Mouse (Mus musculus) kidney, embryonic 14.5 days (tissue): ENCODE data around the gene 1110008L16Rik. TPM values are rescaled to one million over a fixed set of nuclear protein-coding genes. Genes with fewer than 3 reads are reported as not detected.

Experiments
- ATAC-seq: fragments of 200-750 bp; cut with Nextera tagmentation; 2 replicates; pipeline ENCODE4 v1.8.0; 2017; ENCODE audit warnings: moderate number of reproducible peaks, mild to moderate bottlenecking, moderate TSS enrichment, moderate library complexity; ENCODE audit not compliant: low FRiP score, low TSS enrichment
- H3K27ac ChIP-seq: fragments of 300-500 bp; sonication (generic); 2 replicates; pipeline ENCODE4 v1.5.1; 2014; ENCODE audit warnings: low read depth, mild to moderate bottlenecking, low read length, moderate library complexity, mixed read lengths
- H3K27me3 ChIP-seq: fragments of 300-500 bp; sonication (generic); 2 replicates; pipeline ENCODE4 v1.6.1; 2014; ENCODE audit warnings: mild to moderate bottlenecking, low read length; ENCODE audit not compliant: control insufficient read depth, insufficient read depth
- H3K36me3 ChIP-seq: fragments of 300-500 bp; sonication (generic); 2 replicates; pipeline ENCODE4 v1.6.1; 2014; ENCODE audit warnings: low read length, mixed read lengths; ENCODE audit not compliant: control insufficient read depth, insufficient read depth
- H3K4me1 ChIP-seq: fragments of 300-500 bp; sonication (generic); 2 replicates; pipeline ENCODE4 v1.6.1; 2014; ENCODE audit warnings: low read length, mixed read lengths; ENCODE audit not compliant: control insufficient read depth, insufficient read depth
- H3K4me2 ChIP-seq: fragments of 300-500 bp; sonication (generic); replicated peaks from 2 replicates; pipeline ENCODE4 v1.6.1; 2014; ENCODE audit warnings: low read depth, mild to moderate bottlenecking, low read length
- H3K4me3 ChIP-seq: fragments of 300-500 bp; sonication (generic); 2 replicates; pipeline ENCODE4 v1.5.1; 2014; ENCODE audit warnings: mild to moderate bottlenecking, low read length
- H3K9ac ChIP-seq: fragments of 300-500 bp; sonication (generic); 2 replicates; pipeline ENCODE4 v1.6.1; 2014; ENCODE audit warnings: low read depth, mild to moderate bottlenecking, low read length, moderate library complexity
- H3K9me3 ChIP-seq: fragments of 300-500 bp; sonication (generic); 2 replicates; pipeline ENCODE4 v1.6.1; 2016; ENCODE audit warnings: low read length; ENCODE audit not compliant: control insufficient read depth
- WGBS: fragments of 180-500 bp; shearing (Covaris S2); extraction: QIAGEN DNeasy Blood & Tissue Kit; methylation state at CpG from one replicate; pipeline ENCODE4 v1.1.7; 2014; 5-methylcytosine and 5-hydroxymethylcytosine counted together
- polyA plus RNA-seq: library from polyadenylated mRNA; unstranded; fragments of >200 nt; fragmentation: Nextera tagmentation; extraction: Ambion mirVana; gene quantifications from 2 replicates; pipeline ENCODE4 v1.2.1, GENCODE M21; 2014

The 1110008L16Rik gene
- polyA plus RNA-seq, 1 experiment from 2014 or later = 17.9 TPM

DNA sequence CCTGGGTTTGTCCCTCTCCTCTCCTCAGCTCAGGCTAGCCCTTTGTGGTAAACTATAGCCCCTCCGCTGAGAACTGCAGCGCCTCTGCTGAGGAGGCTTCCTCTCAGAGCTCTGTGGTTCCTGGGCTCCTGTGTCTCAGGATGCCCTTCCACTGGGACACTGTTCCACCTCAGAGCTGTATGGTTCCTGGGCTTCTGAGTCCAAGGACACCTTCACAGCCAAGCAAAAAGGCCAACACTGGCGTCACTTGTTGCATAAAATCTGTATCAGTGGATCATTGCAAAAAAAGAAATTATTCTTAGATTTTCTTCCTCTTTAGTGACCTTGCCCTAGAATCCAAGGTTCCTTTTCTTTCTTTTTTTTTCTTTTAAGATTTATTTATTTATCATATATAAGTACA is 85.4 kb downstream of the 1110008L16Rik start:
- Histone ChIP-seq H3K9me3 (no peaks in the 10 kb centered on the region), H3K9ac (no peak overlapping the region), H3K36me3 (no peaks in the 10 kb centered on the region), H3K27me3 (no peaks in the 10 kb centered on the region), H3K4me2 (no peak overlapping the region), H3K4me3 (no peak overlapping the region), H3K4me1 (peaks cover 7% of the 10 kb centered on the region; the same call in 1 of the 2 replicates), H3K27ac (no peak overlapping the region)
- WGBS = 87% methylated on average over 3 of the region's 3 CpGs
- no peak for ATAC-seq

DNA sequence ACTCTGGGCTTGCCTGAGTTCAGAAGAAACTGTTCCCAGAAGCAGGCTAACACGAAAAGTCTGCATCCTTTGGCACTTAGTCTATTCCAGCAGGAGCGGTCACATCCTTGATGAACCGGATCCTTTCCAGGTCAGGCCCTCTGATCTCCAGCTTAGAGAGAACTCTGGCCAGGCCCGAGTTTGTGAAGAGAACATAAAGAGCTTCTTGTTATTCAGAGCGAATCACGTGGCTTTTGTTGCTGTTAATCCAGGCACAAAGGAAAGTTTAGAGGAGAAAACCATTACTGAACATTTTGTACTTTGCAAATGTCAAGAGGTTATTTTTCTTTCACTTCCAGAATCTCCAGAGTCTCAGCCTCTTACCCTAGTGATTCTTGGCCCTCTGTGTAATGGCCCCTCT is 86.6 kb downstream of the 1110008L16Rik start:
- Histone ChIP-seq H3K4me1 (peaks cover 7% of the 10 kb centered on the region; the same call in 1 of the 2 replicates), H3K36me3 (no peaks in the 10 kb centered on the region), H3K27me3 (no peaks in the 10 kb centered on the region), H3K4me2 (no peak overlapping the region), H3K27ac (no peak overlapping the region), H3K4me3 (no peak overlapping the region), H3K9me3 (no peaks in the 10 kb centered on the region), H3K9ac (no peak overlapping the region)
- no peak for ATAC-seq
- WGBS = 59% methylated on average over 6 of the region's 6 CpGs

DNA sequence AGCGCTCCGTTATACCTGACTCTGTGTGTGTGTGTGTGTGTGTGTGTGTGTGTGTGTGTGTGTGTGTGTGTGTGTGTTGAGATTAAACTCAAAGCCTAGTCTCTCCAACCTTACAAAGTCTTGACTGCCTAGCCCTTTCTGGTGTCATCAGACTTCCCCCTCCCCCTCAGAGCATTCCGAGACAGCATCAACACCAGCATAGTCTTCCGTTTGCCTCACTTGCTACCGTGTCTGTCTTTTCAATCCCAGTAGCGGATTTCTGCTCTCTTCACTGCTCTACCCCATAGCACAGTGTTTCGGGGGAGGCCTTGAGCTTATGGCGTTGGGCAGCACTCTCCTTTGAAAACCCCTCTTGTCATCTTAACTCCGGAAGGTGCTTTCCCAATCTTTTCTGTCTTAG is 87.1 kb downstream of the 1110008L16Rik start:
- Histone ChIP-seq H3K4me2 (no peak overlapping the region), H3K27ac (no peak overlapping the region), H3K36me3 (no peaks in the 10 kb centered on the region), H3K9me3 (no peaks in the 10 kb centered on the region), H3K4me1 (peaks cover 7% of the 10 kb centered on the region; the same call in 1 of the 2 replicates), H3K4me3 (no peak overlapping the region), H3K9ac (no peak overlapping the region), H3K27me3 (no peaks in the 10 kb centered on the region)
- 78% methylated on average over 9 of the region's 9 CpGs for WGBS
- ATAC-seq = no peak

DNA sequence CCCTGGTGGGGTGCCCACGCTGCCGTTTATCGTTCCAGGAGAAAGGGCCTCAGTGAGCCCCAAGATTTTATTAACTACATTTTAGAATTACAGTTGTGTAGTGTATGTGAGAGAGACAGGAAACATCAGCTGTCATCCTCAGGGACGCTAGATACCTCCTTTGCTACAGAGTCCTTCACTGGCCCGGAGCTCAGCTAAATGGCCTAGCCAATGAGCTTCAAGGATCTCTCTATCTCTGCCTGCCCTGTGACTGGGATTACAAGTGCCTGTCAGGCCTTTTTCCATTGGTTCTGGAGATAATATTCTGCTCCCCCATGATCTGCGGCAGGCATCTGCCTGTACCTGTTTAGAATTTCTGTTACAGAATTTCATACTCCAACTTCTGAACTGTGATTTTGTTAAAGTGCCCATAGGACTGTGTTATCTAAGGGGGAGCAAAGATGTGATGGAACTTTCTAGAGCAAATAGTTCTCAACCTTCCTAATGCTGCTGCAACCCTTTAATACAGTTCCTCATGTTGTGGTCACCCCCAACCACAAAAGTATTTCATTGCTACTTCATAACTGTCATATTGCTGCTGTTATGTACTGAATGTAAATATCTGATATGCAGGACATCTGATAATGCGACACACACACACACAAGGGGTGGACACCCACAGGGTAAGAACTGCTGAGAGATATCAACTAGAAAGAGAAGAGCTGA is 87.9 kb downstream of the 1110008L16Rik start:
- no peaks in the 10 kb centered on the region for H3K9me3 ChIP-seq
- no peak overlapping the region for H3K9ac ChIP-seq
- no peaks in the 10 kb centered on the region for H3K27me3 ChIP-seq
- peaks cover 7% of the 10 kb centered on the region; the same call in 1 of the 2 replicates for H3K4me1 ChIP-seq
- H3K4me2 ChIP-seq = no peak overlapping the region
- ATAC-seq = no peak
- H3K4me3 ChIP-seq = no peak overlapping the region
- WGBS = 79% methylated on average over 7 of the region's 7 CpGs
- H3K36me3 ChIP-seq = no peaks in the 10 kb centered on the region
- no peak overlapping the region for H3K27ac ChIP-seq

DNA sequence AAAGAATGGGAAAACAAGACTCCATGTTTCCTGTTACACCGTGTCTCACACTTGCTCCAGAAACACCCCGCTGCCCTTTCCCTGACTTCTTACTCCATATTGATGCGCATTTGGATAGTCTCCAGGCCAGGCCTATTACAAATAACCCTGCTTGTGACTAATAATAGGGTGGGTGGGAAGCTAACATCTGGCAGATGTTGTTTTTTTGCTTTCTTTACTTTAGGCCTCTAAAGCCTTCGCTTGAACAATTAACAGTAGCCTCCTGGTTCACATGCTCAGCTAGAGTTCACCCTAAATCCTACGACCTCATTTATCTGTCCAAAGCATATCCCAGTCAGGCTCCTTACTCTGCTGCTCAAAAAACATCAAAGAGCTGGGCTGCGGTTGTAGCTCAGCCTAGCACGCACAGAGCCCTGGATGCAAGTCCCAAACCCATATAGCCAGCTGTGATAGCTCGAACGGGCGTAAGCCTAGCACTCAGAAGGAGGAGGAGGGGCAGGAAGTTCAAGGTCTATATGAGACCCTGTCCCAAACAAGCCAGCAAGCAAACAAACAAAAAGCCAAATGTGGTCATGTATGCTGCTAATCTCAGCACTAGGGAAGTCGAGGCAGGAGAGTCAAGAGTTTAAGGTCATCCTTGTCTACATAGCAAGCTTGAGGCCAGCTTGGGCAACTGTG is 88.5 kb downstream of the 1110008L16Rik start:
- ATAC-seq = peak; percentile 78
- no peaks in the 10 kb centered on the region for H3K36me3 ChIP-seq
- H3K27ac ChIP-seq = no peak overlapping the region
- H3K4me2 ChIP-seq = no peak overlapping the region
- peaks cover 7% of the 10 kb centered on the region; the same call in 1 of the 2 replicates for H3K4me1 ChIP-seq
- no peaks in the 10 kb centered on the region for H3K9me3 ChIP-seq
- WGBS = 41% methylated on average over 11 of the region's 11 CpGs
- no peaks in the 10 kb centered on the region for H3K27me3 ChIP-seq
- no peak overlapping the region for H3K9ac ChIP-seq
- no peak overlapping the region for H3K4me3 ChIP-seq

DNA sequence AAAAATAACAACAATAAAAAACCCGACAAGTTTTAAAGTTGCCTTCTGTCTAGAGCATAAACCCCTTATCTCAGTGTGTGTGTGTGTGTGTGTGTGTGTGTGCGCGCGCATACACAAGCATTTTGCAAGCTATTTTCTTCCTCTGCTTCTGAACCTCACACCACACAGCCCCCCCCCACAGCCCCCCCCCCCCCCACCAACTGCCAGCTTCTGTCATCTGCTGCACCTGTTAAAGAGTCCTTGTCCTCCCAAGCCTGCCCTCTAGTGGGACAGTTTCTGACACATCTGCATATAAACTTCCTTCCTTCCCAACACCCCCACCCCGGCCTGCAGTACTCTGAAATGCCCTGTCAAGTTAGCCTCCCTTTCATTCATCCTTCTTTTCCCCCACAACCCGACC is 89.1 kb downstream of the 1110008L16Rik start:
- Histone ChIP-seq H3K27ac (no peak overlapping the region), H3K9me3 (no peaks in the 10 kb centered on the region), H3K9ac (no peak overlapping the region), H3K4me2 (no peak overlapping the region), H3K27me3 (no peaks in the 10 kb centered on the region), H3K36me3 (no peaks in the 10 kb centered on the region), H3K4me1 (peaks cover 7% of the 10 kb centered on the region; the same call in 1 of the 2 replicates), H3K4me3 (no peak overlapping the region)
- WGBS = 62% methylated on average over 6 of the region's 6 CpGs
- ATAC-seq = peak; percentile 53; the same call in 1 of the 2 replicates

DNA sequence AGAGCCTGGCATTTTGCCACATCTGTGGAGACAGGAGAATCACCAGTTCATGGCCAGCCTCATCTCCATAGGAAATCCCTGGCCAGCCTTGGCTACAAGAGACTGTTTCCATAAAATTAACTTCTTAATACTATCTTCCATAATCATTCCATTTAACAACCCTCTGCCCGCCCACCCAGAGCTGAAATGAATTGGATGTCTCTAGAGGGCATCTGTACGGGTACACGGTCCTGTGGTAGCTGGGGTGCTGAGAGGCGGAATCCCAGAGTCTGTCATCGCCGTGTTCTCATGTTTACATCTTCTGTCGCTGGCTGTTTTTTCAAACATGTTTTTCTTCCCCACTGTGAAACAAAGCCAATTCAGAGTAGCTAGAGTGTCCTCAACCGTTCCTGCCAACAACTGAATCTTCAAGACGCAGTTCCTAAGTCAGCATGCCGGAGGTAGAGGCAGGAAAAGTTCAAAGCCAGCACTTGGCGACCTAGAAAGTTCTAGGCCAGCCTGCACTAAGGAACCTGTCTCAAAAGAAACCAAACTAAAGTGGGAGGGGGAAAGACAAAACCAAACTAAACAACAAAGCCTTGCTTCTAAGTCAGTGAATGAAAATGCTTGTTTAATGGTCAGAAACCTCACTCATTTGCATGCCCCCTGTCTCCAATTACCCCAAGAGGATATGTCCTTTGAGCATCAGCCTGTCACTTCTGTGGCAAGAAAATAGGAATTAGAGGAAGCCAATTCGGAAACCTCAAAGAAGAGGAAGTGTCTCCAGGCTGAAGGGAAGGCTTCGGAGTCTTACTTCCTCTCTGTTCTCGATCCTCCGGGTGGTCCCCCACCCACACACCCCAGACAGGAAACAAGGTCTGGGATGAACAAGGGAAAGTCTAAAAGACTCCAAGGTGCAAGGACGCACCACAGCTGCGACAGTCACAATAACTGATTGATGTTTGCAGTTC is 90.0 kb downstream of the 1110008L16Rik start:
- WGBS = 70% methylated on average over 17 of the region's 17 CpGs
- Histone ChIP-seq H3K4me1 (peaks cover 7% of the 10 kb centered on the region; the same call in 1 of the 2 replicates), H3K27ac (no peak overlapping the region; the same call in 1 of the 2 replicates), H3K9ac (no peak overlapping the region), H3K36me3 (no peaks in the 10 kb centered on the region), H3K9me3 (no peaks in the 10 kb centered on the region), H3K4me2 (no peak overlapping the region), H3K27me3 (no peaks in the 10 kb centered on the region), H3K4me3 (no peak overlapping the region)
- no peak for ATAC-seq

DNA sequence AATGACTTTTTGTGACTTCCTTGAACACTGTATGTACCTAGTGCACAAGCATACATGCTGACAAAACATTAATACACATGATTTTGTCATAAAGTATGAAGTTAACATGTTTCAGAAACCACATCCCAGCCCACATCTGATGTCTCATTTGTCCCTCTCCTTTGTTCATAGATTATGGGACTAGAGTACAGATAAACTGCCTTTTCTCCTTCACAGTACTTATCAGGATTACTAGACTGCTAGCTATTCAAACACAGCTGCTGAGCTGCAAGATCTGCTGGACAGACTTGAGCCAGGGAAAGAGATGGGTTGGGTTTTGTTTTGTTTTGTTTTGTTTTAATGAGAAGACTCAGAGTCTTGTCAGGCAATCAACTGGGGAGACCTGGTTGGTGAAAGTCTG is 92.7 kb downstream of the 1110008L16Rik start:
- Histone ChIP-seq H3K4me3 (no peak overlapping the region), H3K4me1 (peaks cover 7% of the 10 kb centered on the region; the same call in 1 of the 2 replicates), H3K9ac (no peak overlapping the region), H3K27me3 (no peaks in the 10 kb centered on the region), H3K36me3 (no peaks in the 10 kb centered on the region), H3K4me2 (no peak overlapping the region), H3K9me3 (no peaks in the 10 kb centered on the region), H3K27ac (no peak overlapping the region)
- ATAC-seq = no peak
